Mouse (Mus musculus): Measurements from ENCODE around the gene Mtm1. TPM values are rescaled to one million over a fixed set of nuclear protein-coding genes. Genes with fewer than 3 reads are reported as not detected.
"Not testable (repeated sequence)": the region's sequence is repeated elsewhere in the genome, so short reads cannot be mapped to it uniquely, and the experiment has no call there.

Mtm1 gene
- polyA plus RNA-seq, 1 experiment from 2014 or later: 5.2 TPM

DNA sequence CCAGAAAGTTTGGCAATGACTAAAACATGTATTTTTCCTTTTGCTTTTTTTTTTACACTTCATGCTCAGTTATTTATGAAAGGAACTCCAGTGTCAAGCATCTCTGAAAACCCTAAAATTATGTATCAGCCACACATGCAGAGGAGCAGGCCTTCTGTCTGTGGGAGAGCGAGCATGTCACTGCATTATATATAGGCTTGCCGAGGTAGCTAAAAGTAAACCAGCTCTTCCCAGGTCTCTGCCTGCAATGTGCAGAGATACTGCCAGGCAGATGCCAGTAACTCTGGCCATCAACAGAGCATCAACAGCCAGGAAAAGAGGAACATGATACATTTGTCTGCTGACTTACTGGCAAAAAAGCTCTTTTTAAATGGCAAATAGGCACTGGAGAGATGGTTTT lies 83.6 kb downstream of the Mtm1 start:
- Histone ChIP-seq H3K9me3 (replicated peaks) (no peaks in the 10 kb centered on the region), H3K4me2 (no peak overlapping the region), H3K9ac (no peak overlapping the region), H3K4me1 (no peaks in the 10 kb centered on the region), H3K27me3 (0 out of 2 replicates have a peak, but pooled peaks cover 11% of the 10 kb centered on the region), H3K4me3 (replicated peaks) (no peak overlapping the region), H3K36me3 (no peaks in the 10 kb centered on the region), H3K27ac (no peak overlapping the region)
- 59% methylated on average over 2 of the region's 2 CpGs for WGBS
- ATAC-seq (replicated peaks; ENCODE audit: low FRiP score): no peak

DNA sequence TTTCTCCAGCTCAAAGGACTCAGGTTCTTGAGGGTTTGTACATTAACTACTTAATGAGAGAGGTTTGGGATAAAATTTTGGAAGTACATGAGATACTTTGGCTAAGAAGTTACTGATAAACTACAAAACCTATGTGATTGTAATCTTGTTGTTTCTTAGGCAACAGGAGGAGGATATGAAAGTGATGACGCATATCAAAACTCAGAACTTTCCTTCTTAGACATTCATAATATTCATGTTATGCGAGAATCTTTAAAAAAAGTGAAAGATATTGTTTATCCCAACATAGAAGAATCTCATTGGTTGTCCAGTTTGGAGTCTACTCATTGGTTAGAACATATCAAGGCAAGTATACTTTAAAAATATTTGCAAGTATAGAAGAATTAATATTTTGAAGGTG lies 85.4 kb downstream of the Mtm1 start:
- no peak for ATAC-seq (replicated peaks; ENCODE audit: low FRiP score)
- no peak overlapping the region for H3K9ac ChIP-seq
- no peak overlapping the region for H3K4me3 ChIP-seq (replicated peaks)
- no peak overlapping the region for H3K4me2 ChIP-seq
- no peaks in the 10 kb centered on the region for H3K9me3 ChIP-seq (replicated peaks)
- no peaks in the 10 kb centered on the region for H3K36me3 ChIP-seq
- 90% methylated on average over 2 of the region's 2 CpGs for WGBS
- no peaks in the 10 kb centered on the region for H3K4me1 ChIP-seq
- H3K27me3 ChIP-seq: 0 out of 2 replicates have a peak, but pooled peaks cover 10% of the 10 kb centered on the region
- H3K27ac ChIP-seq: no peak overlapping the region

DNA sequence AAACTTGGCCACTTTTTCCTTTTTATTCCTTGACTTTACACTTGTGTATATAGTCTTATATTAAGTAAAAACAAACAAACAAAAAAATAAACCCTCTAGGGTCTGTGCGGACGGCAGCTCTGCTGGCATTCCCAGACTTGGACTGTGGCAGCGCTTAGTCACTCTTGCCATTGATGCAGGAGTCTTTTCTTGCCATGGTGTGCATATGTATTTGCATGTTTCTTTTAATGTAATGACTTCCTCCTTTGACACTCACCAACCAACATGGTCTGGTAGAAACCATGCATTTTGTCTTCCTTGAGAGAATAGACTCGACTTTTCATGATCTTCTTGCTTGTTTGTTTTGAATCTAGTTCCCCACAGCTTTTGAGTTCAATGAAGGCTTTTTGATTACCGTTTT lies 91.6 kb downstream of the Mtm1 start:
- Histone ChIP-seq H3K9me3 (replicated peaks) (no peaks in the 10 kb centered on the region), H3K27me3 (no peaks in the 10 kb centered on the region), H3K4me3 (replicated peaks) (no peak overlapping the region), H3K4me1 (no peaks in the 10 kb centered on the region), H3K4me2 (no peak overlapping the region), H3K36me3 (no peaks in the 10 kb centered on the region), H3K27ac (no peak overlapping the region), H3K9ac (no peak overlapping the region)
- WGBS: 81% methylated on average over 5 of the region's 5 CpGs
- ATAC-seq (replicated peaks; ENCODE audit: low FRiP score): no peak

DNA sequence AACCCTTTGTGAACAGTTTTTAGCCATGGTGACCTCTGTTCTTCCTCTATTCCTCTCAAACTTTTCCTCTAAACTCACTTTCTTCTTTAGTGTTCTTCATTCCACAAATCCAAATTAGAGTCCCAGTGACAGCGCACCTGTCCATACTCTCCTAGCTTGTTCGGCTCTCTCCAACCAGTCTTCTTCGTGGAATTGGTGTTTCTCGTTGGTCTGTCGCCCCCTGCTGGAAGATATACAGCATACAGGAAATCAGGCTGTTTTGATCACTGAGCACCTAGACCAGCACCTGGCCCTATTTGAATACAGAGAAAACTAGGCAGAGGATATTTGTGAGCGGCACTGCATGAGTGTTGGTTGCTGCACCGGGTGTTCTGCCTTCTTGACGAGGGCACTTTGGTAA lies 100.7 kb downstream of the Mtm1 start:
- Histone ChIP-seq H3K9me3 (replicated peaks) (no peaks in the 10 kb centered on the region), H3K27me3 (0 out of 2 replicates have a peak, but pooled peaks cover 3% of the 10 kb centered on the region), H3K4me2 (no peak overlapping the region), H3K4me3 (replicated peaks) (no peak overlapping the region), H3K9ac (no peak overlapping the region), H3K4me1 (no peaks in the 10 kb centered on the region), H3K27ac (no peak overlapping the region), H3K36me3 (no peaks in the 10 kb centered on the region)
- 36% methylated on average over 8 of the region's 8 CpGs for WGBS
- ATAC-seq (replicated peaks; ENCODE audit: low FRiP score): no peak

DNA sequence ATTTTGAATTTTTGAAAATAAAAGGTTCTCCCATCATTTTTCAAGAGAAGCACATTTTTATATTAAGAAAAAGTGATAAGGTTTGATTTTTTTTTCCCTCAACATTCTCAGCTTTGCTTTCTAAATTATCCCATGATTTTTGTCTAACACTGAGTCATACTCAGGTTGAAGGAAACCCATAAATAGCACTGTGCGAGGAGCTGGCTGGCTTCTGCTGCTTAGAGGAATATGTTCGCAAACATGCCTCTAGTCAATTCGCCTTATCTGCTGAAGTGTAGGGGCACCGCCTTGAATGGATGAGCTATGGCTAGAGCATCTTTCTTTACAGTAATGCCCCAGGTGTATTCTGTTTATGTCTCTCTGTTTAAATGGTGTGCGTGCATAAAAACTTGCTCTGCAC lies 103.8 kb downstream of the Mtm1 start:
- 84% methylated on average over 5 of the region's 5 CpGs for WGBS

DNA sequence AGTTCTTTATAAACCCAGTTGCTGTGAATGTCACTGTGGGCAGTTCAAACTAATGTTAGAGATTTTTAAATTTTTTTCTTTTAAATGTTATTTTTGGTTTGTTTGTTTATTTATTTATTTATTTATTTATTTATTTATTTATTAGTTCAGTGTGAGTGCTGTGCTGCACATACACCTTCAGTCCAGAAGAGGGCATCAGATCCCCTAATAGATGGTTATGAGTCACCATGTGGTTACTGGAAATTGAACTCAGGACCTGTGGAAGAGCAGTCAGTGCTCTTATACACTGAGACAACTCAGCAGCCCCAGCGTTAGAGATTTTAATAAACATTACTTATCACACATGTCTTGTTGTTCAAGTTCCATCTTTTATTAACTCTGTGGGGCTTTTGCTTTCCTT lies 141.5 kb downstream of the Mtm1 start:
- H3K9ac ChIP-seq: no peak overlapping the region
- 77% methylated on average over 1 of the region's 1 CpGs for WGBS
- H3K4me3 ChIP-seq (replicated peaks): no peak overlapping the region
- H3K4me1 ChIP-seq: no peaks in the 10 kb centered on the region
- no peaks in the 10 kb centered on the region for H3K36me3 ChIP-seq
- no peak overlapping the region for H3K27ac ChIP-seq
- H3K9me3 ChIP-seq (replicated peaks): no peaks in the 10 kb centered on the region
- ATAC-seq (replicated peaks; ENCODE audit: low FRiP score): no peak
- no peak overlapping the region for H3K4me2 ChIP-seq
- no peaks in the 10 kb centered on the region for H3K27me3 ChIP-seq

More for the DNA sequence above, 103.8 kb downstream of the Mtm1 start:
- Histone ChIP-seq H3K4me3 (replicated peaks) (no peak overlapping the region), H3K27me3 (0 out of 2 replicates have a peak, but pooled peaks cover 3% of the 10 kb centered on the region), H3K4me2 (no peak overlapping the region), H3K4me1 (no peaks in the 10 kb centered on the region), H3K9me3 (replicated peaks) (no peaks in the 10 kb centered on the region), H3K36me3 (no peaks in the 10 kb centered on the region), H3K9ac (no peak overlapping the region), H3K27ac (no peak overlapping the region)
- ATAC-seq (replicated peaks; ENCODE audit: low FRiP score): no peak

DNA sequence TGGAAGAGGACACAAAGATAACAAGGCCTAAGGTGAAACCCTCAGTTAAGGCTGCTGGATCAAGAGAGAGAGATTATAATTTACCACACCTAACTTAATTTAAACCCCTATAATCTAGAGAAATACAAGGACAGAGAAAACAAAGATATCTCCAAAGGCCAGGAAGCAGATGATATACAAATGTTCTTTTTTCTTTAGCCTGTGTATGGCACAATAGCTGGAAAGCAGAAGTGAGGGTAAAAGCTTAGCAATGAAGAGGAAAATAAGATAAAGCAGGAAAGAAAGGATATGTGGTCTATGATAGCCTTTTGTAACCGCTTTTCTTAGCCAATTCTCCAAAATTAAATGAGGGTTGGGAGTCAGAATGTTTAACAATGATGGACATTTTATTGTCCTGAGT lies 144.8 kb downstream of the Mtm1 start:
- H3K9me3 ChIP-seq (replicated peaks): no peaks in the 10 kb centered on the region
- no peaks in the 10 kb centered on the region for H3K36me3 ChIP-seq
- ATAC-seq (replicated peaks; ENCODE audit: low FRiP score): no peak
- no peaks in the 10 kb centered on the region for H3K27me3 ChIP-seq
- 59% methylated on average over 1 of the region's 1 CpGs for WGBS
- no peak overlapping the region for H3K9ac ChIP-seq
- no peak overlapping the region for H3K27ac ChIP-seq
- no peak overlapping the region for H3K4me2 ChIP-seq
- H3K4me1 ChIP-seq: no peaks in the 10 kb centered on the region
- H3K4me3 ChIP-seq (replicated peaks): no peak overlapping the region

DNA sequence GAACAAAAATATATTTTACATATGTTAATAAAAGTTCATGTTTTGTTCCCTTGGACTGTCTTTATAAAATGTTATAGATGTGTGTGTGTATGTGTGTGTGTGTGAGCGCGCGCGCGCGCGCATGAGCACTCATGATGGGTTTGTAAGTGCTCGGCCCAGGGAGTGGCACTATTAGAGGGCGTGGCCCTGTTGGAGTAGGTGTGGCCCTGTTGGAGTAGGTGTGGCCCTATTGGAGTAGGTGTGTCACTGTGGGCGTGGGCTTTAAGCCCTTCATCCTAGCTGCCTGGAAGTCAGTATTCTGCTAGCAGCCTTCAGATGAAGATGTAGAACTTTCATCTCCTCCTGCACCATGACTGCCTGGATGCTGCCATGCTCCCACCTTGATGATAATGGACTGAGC lies 151.2 kb downstream of the Mtm1 start:
- not testable (repeated sequence) for H3K27ac ChIP-seq; H3K27me3 ChIP-seq; H3K36me3 ChIP-seq; H3K4me3 ChIP-seq (replicated peaks); H3K4me2 ChIP-seq; H3K4me1 ChIP-seq; H3K9ac ChIP-seq; ATAC-seq (replicated peaks; ENCODE audit: low FRiP score); H3K9me3 ChIP-seq (replicated peaks)
- 89% methylated on average over 10 of the region's 10 CpGs for WGBS

DNA sequence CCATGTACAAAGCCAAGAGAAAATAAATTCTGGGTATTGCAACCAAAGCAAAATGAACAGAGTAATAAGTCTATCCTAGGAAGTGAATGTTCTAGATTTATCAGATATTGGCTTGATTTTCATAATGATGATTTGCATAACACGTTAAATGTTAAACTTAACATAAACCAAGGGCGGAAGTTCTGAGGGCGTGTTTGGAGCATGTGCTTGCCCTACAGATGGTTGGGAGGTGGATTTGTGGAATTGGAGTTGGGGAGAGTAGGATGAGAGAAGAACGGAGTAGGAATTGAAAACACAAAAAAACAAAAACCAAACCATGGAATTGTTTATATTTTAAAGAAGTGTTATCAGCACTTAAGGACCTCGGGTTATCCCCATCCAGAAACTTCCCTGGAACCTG lies 153.5 kb downstream of the Mtm1 start:
- Histone ChIP-seq H3K9ac (0 out of 2 replicates have a peak overlapping the region, but pooled peaks have one; percentile 50), H3K4me3 (replicated peaks) (peak overlapping the region; percentile 63), H3K36me3 (no peaks in the 10 kb centered on the region), H3K4me1 (no peaks in the 10 kb centered on the region), H3K27ac (no peak overlapping the region), H3K4me2 (peak overlapping the region; percentile 68), H3K27me3 (no peaks in the 10 kb centered on the region), H3K9me3 (replicated peaks) (no peaks in the 10 kb centered on the region)
- 67% methylated on average over 5 of the region's 5 CpGs for WGBS
- ATAC-seq (replicated peaks; ENCODE audit: low FRiP score): no peak

DNA sequence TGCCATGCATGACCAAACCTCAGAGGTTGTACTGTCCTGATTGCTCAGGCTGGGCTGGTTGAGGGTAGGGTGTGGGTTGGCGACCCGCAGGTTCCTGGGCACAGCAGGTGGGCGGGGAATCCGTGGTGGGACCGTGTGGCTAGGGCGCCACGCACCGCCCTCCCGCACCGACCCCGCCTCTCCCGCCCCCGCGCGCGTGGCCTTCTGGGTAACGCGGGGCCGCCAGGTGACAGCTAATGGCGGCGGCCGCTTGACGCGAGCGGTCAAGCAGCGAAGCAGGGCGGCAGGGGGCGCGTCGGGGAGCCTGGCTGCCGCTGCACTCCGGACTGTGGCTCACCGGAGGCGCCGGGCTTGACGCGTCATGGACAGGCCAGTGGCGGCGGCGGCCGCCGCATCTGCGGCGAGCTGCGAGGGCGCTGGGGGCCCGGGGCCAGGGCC lies 154.0 kb downstream of the Mtm1 start, which contains the start of gene Mtmr1:
Gene Mtmr1, plus strand, starts transcription at position 207 of the 438 bp plus-strand sequence.
- Histone ChIP-seq H3K9me3 (replicated peaks) (no peaks in the 10 kb centered on the region), H3K27ac (peak within 1 kb of the TSS; percentile 73), H3K4me2 (peak within 1 kb of the TSS; percentile 68), H3K4me1 (no peaks in the 10 kb centered on the region), H3K36me3 (no peaks in the 10 kb centered on the region), H3K4me3 (replicated peaks) (peak within 1 kb of the TSS; percentile 63), H3K9ac (peak within 1 kb of the TSS; percentile 50), H3K27me3 (no peaks in the 10 kb centered on the region)
- peak; percentile 97 for ATAC-seq (replicated peaks; ENCODE audit: low FRiP score)
- 25% methylated on average over 46 of the region's 47 CpGs for WGBS

DNA sequence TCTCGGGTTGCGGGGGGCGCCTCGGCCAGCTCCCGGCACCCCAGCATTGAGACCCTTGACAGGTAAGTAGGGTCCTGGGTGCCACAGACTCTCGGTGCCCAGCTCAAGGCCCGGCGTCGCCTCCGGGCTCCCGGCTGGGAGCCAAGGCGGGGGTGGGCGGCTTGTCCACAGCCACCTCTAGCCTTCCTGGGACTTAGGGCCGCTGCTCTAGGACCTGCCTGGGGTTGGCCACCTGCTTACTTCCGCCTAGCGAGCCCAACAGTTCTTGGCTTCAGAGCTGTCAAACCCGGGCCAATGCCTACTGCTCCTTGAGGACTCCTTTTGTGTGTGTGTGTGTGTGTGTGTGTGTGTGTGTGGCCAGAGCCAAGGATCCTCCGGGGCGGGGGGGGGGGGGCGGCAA lies 154.4 kb downstream of the Mtm1 start:
- WGBS: 20% methylated on average over 16 of the region's 20 CpGs
- peak; percentile 80 for ATAC-seq (replicated peaks; ENCODE audit: low FRiP score)

More for the DNA sequence above, 154.4 kb downstream of the Mtm1 start:
- peak overlapping the region; percentile 50 for H3K9ac ChIP-seq
- peak overlapping the region; percentile 63 for H3K4me3 ChIP-seq (replicated peaks)
- no peaks in the 10 kb centered on the region for H3K27me3 ChIP-seq
- H3K4me2 ChIP-seq: peak overlapping the region; percentile 68
- peak overlapping the region; percentile 73 for H3K27ac ChIP-seq
- no peaks in the 10 kb centered on the region for H3K4me1 ChIP-seq
- H3K36me3 ChIP-seq: no peaks in the 10 kb centered on the region
- H3K9me3 ChIP-seq (replicated peaks): no peaks in the 10 kb centered on the region

Measured in kidney, embryonic 15.5 days (tissue).